Mouse (Mus musculus) liver, postnatal 0 days (tissue): ENCODE data around the gene Mnat1.

ENCODE experiments used
- CTCF ChIP-seq: sonication (generic); IDR thresholded peaks from 2 replicates; pipeline ENCODE4 v1.5.1; 2016; ENCODE audit warnings: antibody characterized with exemption, low read depth
- EP300 ChIP-seq: IDR thresholded peaks from 2 replicates; pipeline ENCODE4 v1.6.1; 2016; ENCODE audit warnings: antibody characterized with exemption, low read depth, mild to moderate bottlenecking

DNA sequence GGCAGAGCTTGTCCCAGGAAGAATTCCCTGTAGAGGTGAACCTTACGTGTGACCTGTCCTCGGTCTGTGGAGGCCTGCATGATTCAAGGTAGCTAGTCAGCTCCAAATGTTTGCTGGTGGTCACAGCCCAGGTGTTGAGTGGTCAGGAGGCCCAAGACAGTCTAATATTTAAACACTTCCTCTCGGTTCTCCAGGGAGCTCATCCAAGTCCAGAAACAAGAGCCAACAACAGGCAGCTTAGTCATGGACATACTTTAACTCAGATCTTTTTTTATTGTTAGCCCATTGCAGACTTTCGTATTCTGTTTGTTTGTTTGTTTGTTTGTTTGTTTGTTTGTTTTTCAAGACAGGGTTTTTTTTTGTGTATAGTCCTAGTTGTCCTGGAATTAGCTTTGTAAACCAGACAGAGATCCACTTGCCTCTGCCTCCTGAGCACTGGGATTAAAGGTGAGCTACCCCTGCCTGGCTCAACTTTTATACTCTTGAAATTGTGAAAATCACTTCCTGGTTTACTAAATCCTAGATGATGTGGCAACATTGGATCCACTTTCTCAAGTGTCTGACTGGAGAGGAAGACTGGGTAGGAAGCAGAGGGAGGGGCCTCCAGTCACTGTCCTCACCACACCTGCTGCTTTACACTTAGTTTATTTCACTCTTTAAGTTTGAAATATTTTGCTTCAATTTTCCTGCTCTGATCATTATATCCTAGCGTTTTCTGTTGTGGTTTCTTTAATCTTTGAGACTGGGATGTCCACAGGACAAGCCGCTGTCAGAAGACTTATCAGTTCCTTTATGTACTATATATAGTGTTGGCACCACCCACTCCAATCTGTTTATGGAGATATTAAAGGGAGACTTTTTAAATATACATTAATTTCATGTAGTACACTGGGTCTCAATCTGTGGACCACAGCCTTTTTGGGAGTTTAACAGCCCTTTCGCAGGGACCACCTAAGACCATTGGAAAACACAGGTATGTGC is 194.5 kb downstream of the Mnat1 start:
- TF ChIP-seq EP300 (no peak), CTCF (no peak)
